Mouse (Mus musculus): ENCODE measurements around the gene Mr1. TPM values are rescaled to one million over a fixed set of nuclear protein-coding genes. Genes with fewer than 3 reads are reported as not detected.

Gene Mr1
- polyA plus RNA-seq, 1 experiment = 13.8 TPM

DNA sequence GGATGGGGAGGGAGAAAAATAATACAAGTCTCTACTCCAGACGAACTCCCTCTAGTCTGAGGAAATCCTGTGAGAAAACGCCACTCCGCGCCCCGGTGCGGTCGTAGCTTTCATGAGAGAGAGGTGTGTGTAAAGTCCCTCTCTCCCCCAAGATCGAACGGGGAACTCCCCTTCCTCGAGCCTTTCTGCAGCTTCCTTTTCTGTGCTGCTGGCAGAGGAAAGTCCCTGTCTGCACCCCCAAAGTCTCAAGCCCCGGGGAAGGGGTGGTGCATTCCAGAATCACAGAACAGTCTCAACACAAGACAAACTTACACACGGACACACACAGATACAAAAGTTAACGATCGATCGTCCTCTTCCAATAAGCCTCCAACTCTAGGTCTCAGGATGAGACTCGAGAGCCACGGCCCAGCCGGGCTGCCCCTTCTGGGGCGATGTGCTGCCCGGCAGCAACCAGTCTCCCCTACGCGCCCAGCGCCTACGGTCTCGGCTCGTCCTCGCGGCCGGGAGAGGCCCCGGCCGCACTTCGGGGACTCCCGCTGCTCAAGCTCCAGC is 48.6 kb downstream of the Mr1 start:
- TF ChIP-seq CTCF (IDR thresholded peaks at IDR 0.05; ENCODE audit: borderline replicate concordance, insufficient read depth, low read length) (no peak), POLR2A (IDR thresholded peaks at IDR 0.05; ENCODE audit: low read depth, low read length) (peak; percentile 50)
- H3K27ac ChIP-seq (ENCODE audit: insufficient read depth, low read length) = peak overlapping the region; percentile 79
- peaks cover 10% of the 10 kb centered on the region for H3K4me1 ChIP-seq (ENCODE audit: control insufficient read depth, insufficient read depth, low read length)
- H3K4me3 ChIP-seq (ENCODE audit: insufficient read depth, low read length) = peak overlapping the region; percentile 90

DNA sequence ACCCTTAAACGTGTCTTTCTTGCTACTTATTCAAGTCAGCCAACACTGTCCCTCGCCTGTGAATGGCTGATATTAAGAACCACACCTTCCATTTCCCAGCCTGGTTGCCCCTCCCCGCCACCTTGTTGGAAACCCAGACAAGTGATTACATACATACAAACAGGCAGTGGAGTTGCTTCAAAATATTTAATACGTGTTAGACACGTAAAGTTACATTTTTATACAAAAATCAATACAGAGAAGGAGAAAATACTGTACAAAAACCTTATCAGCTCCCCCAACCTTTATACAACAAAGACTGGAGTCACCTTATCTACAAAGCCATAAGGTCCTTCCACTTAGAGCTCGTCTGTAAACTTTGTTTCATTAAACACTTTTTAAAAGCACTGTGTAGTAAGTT is 49.3 kb downstream of the Mr1 start:
- no peak for TF ChIP-seq CTCF (IDR thresholded peaks at IDR 0.05; ENCODE audit: borderline replicate concordance, insufficient read depth, low read length)
- no peak for TF ChIP-seq POLR2A (IDR thresholded peaks at IDR 0.05; ENCODE audit: low read depth, low read length)
- H3K4me1 ChIP-seq (ENCODE audit: control insufficient read depth, insufficient read depth, low read length) = peaks cover 14% of the 10 kb centered on the region
- peak overlapping the region; percentile 79 for H3K27ac ChIP-seq (ENCODE audit: insufficient read depth, low read length)
- peak overlapping the region; percentile 90 for H3K4me3 ChIP-seq (ENCODE audit: insufficient read depth, low read length)

DNA sequence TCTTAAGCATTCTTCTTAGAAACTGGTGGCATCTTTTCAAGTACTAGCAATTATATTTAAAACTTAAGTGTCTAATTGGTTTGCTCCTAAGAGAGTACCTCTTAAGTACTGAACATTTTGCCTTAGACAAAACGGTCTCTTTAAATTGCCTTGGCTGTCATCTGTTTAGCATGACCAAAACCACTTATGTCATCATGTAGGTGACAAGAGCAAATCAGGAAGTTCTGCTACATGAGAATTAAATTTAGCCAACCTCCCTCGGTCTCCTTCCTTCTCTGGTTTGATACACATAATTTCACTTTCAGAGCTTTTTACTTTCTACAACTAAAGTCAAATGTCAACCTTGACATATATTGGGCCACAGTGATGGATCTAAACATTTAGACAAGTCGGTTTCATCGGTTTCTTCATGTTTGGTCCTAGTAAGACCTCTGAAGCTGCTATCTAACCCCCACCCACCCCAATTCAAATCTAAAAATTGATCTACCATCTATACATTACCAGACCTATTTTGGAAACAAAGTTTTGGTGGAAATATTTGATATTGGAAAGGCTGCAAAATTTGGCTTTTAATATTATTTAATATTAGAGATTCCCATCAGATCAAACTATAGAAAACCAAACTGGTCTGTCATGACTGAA is 49.9 kb downstream of the Mr1 start:
- Histone ChIP-seq H3K4me3 (ENCODE audit: insufficient read depth, low read length) (peak overlapping the region; percentile 90), H3K4me1 (ENCODE audit: control insufficient read depth, insufficient read depth, low read length) (peaks cover 14% of the 10 kb centered on the region), H3K27ac (ENCODE audit: insufficient read depth, low read length) (peak overlapping the region; percentile 79)
- TF ChIP-seq POLR2A (IDR thresholded peaks at IDR 0.05; ENCODE audit: low read depth, low read length) = peak; percentile 22; the same call in 1 of the 2 replicates
- TF ChIP-seq CTCF (IDR thresholded peaks at IDR 0.05; ENCODE audit: borderline replicate concordance, insufficient read depth, low read length) = no peak

DNA sequence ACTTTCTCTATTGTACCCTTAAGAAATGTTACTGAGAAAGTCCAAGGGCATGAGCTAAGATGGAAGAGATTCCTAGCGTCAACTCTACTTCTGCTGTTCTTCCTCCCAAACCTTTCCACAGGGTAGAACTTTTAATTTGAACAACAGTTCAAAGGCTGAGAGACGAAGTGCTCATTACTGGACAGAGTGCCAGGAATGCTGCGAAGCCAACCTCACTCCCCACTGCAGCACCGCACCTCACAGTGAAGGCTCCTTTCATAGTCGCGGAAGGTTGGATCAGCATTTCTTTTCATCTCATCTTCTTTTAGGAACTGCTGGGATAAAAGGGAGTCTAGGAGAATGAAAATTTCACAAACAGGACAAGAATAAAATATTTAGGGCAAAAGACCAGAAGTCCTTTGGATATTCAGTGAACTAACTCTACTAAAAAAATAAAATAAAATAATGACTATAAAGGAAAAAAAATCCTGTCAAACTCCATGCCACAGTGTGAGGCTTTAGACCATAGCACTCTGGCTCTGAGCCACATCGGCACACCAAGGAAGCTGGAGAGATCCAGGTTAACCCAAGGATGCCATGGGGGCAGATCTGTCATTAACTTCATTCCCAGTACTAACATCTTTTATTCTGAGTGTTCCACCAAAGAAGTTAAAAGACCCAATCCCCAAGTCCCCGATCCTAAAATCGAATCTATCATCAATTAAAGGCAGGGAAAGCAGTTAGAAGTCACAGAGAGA is 52.5 kb downstream of the Mr1 start:
- Histone ChIP-seq H3K27ac (ENCODE audit: insufficient read depth, low read length) (peak overlapping the region; percentile 84), H3K4me1 (ENCODE audit: control insufficient read depth, insufficient read depth, low read length) (peaks cover 27% of the 10 kb centered on the region), H3K4me3 (ENCODE audit: insufficient read depth, low read length) (no peak overlapping the region)
- peak; percentile 39; the same call in 1 of the 2 replicates for TF ChIP-seq POLR2A (IDR thresholded peaks at IDR 0.05; ENCODE audit: low read depth, low read length)
- TF ChIP-seq CTCF (IDR thresholded peaks at IDR 0.05; ENCODE audit: borderline replicate concordance, insufficient read depth, low read length) = no peak

DNA sequence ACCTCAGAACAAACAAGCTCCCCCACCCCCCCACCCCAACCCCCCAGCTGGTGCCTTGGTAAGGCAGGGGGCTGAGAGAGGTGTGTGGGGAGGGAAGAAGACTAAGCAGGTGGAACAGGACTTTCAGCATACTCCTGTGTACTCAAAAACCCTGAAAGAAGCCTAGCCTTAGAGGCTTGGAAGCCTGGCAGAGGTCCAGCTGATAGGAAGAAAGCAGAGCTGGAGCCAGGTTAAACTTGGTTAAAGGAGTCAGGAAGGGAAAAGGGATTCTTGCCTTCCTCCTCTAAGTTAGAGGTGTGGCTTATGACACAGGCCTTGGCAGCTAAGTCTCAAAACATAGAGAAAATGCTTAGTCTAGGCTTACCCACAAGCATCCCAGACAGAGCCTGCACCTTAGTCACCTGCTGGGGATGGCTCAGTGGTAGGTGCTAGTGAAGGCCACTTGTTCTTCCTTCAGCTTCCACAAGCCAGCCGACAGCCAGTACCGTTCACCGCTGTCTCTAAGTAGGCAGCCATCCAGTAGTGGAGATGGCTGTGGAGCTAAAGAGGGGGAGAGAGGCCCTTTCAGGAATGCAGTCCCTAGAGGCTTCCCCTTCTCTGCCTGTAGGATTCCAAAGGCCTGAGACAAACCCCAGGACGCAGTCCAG is 53.3 kb downstream of the Mr1 start:
- Histone ChIP-seq H3K4me1 (ENCODE audit: control insufficient read depth, insufficient read depth, low read length) (peaks cover 33% of the 10 kb centered on the region), H3K4me3 (ENCODE audit: insufficient read depth, low read length) (no peak overlapping the region), H3K27ac (ENCODE audit: insufficient read depth, low read length) (peak overlapping the region; percentile 65)
- TF ChIP-seq CTCF (IDR thresholded peaks at IDR 0.05; ENCODE audit: borderline replicate concordance, insufficient read depth, low read length) (no peak), POLR2A (IDR thresholded peaks at IDR 0.05; ENCODE audit: low read depth, low read length) (no peak)

DNA sequence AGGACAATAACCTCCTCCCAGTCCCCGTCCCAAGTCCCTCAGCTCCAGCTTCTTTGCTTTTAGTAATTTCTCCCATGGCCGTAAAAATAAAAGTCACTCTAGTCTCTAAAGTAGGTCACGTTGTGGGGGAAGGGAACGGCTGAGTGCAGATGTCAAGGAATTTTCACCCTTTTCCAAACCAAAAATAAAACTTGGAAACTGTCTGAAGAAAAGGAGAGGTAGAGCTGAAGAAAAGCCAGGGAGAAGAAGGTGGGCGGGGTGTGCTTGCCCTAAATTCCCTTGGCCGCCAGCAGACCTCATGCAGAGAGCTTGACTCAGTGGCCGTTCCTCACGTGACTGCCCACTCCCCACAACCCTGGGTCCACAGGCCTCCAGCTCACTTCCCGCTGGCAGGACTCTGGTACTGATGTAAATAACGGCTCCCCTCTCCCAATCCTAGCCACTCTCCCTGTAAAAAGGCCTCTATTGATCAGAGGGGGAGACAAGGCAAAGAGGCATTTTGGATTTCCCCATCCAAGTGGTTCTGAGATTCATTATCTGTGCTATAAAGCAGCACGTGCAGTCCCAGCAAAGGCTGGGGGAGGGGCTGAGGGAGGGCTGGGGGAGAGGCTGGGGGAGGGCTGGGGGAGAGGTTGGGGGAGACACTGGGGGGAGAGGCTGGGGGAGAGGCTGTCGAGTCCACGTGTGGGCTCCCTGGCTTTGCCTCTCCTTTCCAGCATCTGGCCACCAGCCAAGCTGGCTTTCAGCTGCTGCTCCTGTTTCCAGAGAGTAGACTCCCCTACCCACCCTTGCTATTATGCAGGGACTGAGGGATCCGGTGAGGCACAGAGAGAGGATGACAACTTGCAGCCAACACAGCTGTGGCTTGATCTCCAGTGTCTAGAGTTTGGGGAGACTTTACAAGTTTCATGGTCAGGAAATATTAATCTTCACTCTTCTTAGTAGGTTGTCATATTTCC is 54.5 kb downstream of the Mr1 start:
- no peak for TF ChIP-seq CTCF (IDR thresholded peaks at IDR 0.05; ENCODE audit: borderline replicate concordance, insufficient read depth, low read length)
- peak; percentile 30; the same call in 1 of the 2 replicates for TF ChIP-seq POLR2A (IDR thresholded peaks at IDR 0.05; ENCODE audit: low read depth, low read length)
- H3K4me3 ChIP-seq (ENCODE audit: insufficient read depth, low read length) = no peak overlapping the region

DNA sequence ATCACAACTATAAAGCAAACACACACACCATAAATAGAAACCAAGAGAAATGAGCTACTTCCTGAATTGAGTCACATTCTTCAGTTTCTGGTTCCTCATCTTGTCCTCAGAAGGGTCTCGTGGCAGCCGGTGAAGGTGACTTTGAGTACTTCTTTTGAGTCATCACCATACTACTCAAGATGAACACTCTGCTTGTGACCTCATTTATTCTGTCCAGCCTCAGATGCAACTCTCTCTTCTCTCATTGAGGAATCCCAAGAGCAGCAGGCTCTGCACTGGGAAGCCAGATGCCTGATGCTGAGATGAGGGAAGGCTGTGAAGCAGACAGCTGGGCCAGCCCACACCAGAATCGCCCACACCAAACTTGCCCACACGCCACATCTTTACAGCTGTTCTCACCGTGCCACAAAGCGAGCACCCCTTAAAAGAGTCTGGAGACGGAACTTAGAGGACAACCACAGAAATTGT is 55.2 kb downstream of the Mr1 start:
- Histone ChIP-seq H3K27ac (ENCODE audit: insufficient read depth, low read length) (peak overlapping the region; percentile 85), H3K4me3 (ENCODE audit: insufficient read depth, low read length) (no peak overlapping the region), H3K4me1 (ENCODE audit: control insufficient read depth, insufficient read depth, low read length) (peaks cover 36% of the 10 kb centered on the region)
- no peak for TF ChIP-seq CTCF (IDR thresholded peaks at IDR 0.05; ENCODE audit: borderline replicate concordance, insufficient read depth, low read length)
- no peak for TF ChIP-seq POLR2A (IDR thresholded peaks at IDR 0.05; ENCODE audit: low read depth, low read length)

More for the DNA sequence above, 54.5 kb downstream of the Mr1 start:
- H3K4me1 ChIP-seq (ENCODE audit: control insufficient read depth, insufficient read depth, low read length) = peaks cover 36% of the 10 kb centered on the region
- peak overlapping the region; percentile 85 for H3K27ac ChIP-seq (ENCODE audit: insufficient read depth, low read length)

DNA sequence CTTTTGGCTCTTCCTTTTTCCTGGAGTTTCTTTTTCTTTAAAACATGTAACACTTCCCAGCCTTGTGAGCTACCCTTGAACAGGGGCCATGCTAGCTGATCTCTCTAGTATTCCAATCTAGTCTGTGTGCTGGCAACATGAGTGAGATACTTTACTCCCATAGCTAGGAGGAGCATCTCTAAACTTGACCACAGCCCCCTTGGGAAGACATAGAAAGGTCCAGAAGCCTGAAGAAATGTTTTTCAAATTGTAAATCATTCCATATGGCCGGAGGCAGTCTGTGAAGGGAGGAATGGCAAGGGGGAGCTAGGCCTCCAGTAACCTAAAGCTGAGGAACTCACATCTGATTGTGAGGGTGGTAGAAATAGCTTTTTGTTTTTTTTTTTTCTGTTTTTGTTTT is 55.9 kb downstream of the Mr1 start:
- H3K4me1 ChIP-seq (ENCODE audit: control insufficient read depth, insufficient read depth, low read length) = peaks cover 33% of the 10 kb centered on the region
- H3K4me3 ChIP-seq (ENCODE audit: insufficient read depth, low read length) = no peak overlapping the region
- TF ChIP-seq POLR2A (IDR thresholded peaks at IDR 0.05; ENCODE audit: low read depth, low read length) = no peak
- no peak for TF ChIP-seq CTCF (IDR thresholded peaks at IDR 0.05; ENCODE audit: borderline replicate concordance, insufficient read depth, low read length)
- no peak overlapping the region; the same call in 1 of the 2 replicates for H3K27ac ChIP-seq (ENCODE audit: insufficient read depth, low read length)

Data from embryonic fibroblast, embryonic 13.5 days (primary cell).